Mouse (Mus musculus): Measurements from ENCODE around the gene Gm9195. TPM values are rescaled to one million over a fixed set of nuclear protein-coding genes. Genes with fewer than 3 reads are reported as not detected.

Gene Gm9195
- polyA plus RNA-seq (2015; fragmentation: Nextera tagmentation; extraction: Ambion mirVana), result not detected in 2 replicates

- no peak for ATAC-seq (ENCODE audit: borderline replicate concordance, extremely low read depth, low FRiP score, low TSS enrichment)
- 44% methylated on average over 5 of the region's 5 CpGs for WGBS
- Histone ChIP-seq H3K9ac (no peak within 1 kb of the TSS), H3K4me1 (no peaks in the 10 kb centered on the region), H3K27me3 (no peaks in the 10 kb centered on the region), H3K4me3 (no peak within 1 kb of the TSS), H3K27ac (no peak within 1 kb of the TSS), H3K36me3 (no peaks in the 10 kb centered on the region), H3K4me2 (no peak within 1 kb of the TSS), H3K9me3 (no peaks in the 10 kb centered on the region)
Observed at GRCm38 (mm10) chr14:72491738-72492137, at the start of gene Gm9195. Gm9195 (minus strand) TSS chr14:72491838.

GRCm38 (mm10) chr14:72536392-72537017 lies 44.9 kb upstream of the Gm9195 start:
- Histone ChIP-seq H3K9me3 (no peaks in the 10 kb centered on the region), H3K36me3 (peaks cover 15% of the 10 kb centered on the region; the same call in 1 of the 2 replicates), H3K4me2 (no peak overlapping the region), H3K9ac (no peak overlapping the region), H3K27me3 (peaks cover 17% of the 10 kb centered on the region), H3K4me1 (peaks cover 12% of the 10 kb centered on the region), H3K27ac (no peak overlapping the region), H3K4me3 (no peak overlapping the region)
- WGBS, result 87% methylated on average over 5 of the region's 5 CpGs
- ATAC-seq (ENCODE audit: borderline replicate concordance, extremely low read depth, low FRiP score, low TSS enrichment), result no peak; the same call in 1 of the 2 replicates

- Histone ChIP-seq H3K27me3 (peaks cover 38% of the 10 kb centered on the region), H3K9ac (no peak overlapping the region), H3K4me2 (no peak overlapping the region), H3K27ac (no peak overlapping the region), H3K4me1 (peaks cover 12% of the 10 kb centered on the region), H3K9me3 (no peaks in the 10 kb centered on the region), H3K36me3 (0 out of 2 replicates have a peak, but pooled peaks cover 1% of the 10 kb centered on the region), H3K4me3 (no peak overlapping the region)
- no peak for ATAC-seq (ENCODE audit: borderline replicate concordance, extremely low read depth, low FRiP score, low TSS enrichment)
- 58% methylated on average over 7 of the region's 7 CpGs for WGBS
Observed at GRCm38 (mm10) chr14:72533862-72534261, 42.2 kb upstream of the Gm9195 start.

- peak overlapping the region; percentile 8; the same call in 1 of the 2 replicates for H3K9ac ChIP-seq
- WGBS, result under 1% methylated on average over 54 of the region's 54 CpGs
Observed at GRCm38 (mm10) chr14:72532028-72532917, 40.6 kb upstream of the Gm9195 start.

GRCm38 (mm10) chr14:72527126-72527525 lies 35.5 kb upstream of the Gm9195 start:
- H3K9me3 ChIP-seq, result no peaks in the 10 kb centered on the region
- 58% methylated on average over 1 of the region's 1 CpGs for WGBS

More at GRCm38 (mm10) chr14:72532028-72532917, 40.6 kb upstream of the Gm9195 start:
- no peak overlapping the region for H3K27ac ChIP-seq
- ATAC-seq (ENCODE audit: borderline replicate concordance, extremely low read depth, low FRiP score, low TSS enrichment), result peak; percentile 53; the same call in 1 of the 2 replicates
- H3K4me3 ChIP-seq, result peak overlapping the region; percentile 38
- peaks cover 12% of the 10 kb centered on the region for H3K4me1 ChIP-seq
- H3K9me3 ChIP-seq, result no peaks in the 10 kb centered on the region
- H3K36me3 ChIP-seq, result no peaks in the 10 kb centered on the region
- H3K27me3 ChIP-seq, result peaks cover 38% of the 10 kb centered on the region
- peak overlapping the region; percentile 81 for H3K4me2 ChIP-seq

GRCm38 (mm10) chr14:72519561-72519960 lies 27.9 kb upstream of the Gm9195 start:
- Histone ChIP-seq H3K27ac (no peak overlapping the region), H3K4me1 (no peaks in the 10 kb centered on the region), H3K27me3 (no peaks in the 10 kb centered on the region), H3K9me3 (no peaks in the 10 kb centered on the region), H3K4me2 (no peak overlapping the region), H3K36me3 (no peaks in the 10 kb centered on the region), H3K9ac (no peak overlapping the region), H3K4me3 (no peak overlapping the region)
- ATAC-seq (ENCODE audit: borderline replicate concordance, extremely low read depth, low FRiP score, low TSS enrichment), result no peak
- 17% methylated on average over 2 of the region's 2 CpGs for WGBS

More at GRCm38 (mm10) chr14:72527126-72527525, 35.5 kb upstream of the Gm9195 start:
- H3K4me2 ChIP-seq, result no peak overlapping the region
- H3K36me3 ChIP-seq, result no peaks in the 10 kb centered on the region
- ATAC-seq (ENCODE audit: borderline replicate concordance, extremely low read depth, low FRiP score, low TSS enrichment), result no peak
- no peak overlapping the region for H3K27ac ChIP-seq
- peaks cover 5% of the 10 kb centered on the region for H3K4me1 ChIP-seq
- H3K27me3 ChIP-seq, result peaks cover 26% of the 10 kb centered on the region
- H3K4me3 ChIP-seq, result no peak overlapping the region
- no peak overlapping the region for H3K9ac ChIP-seq

GRCm38 (mm10) chr14:72518786-72519185 lies 27.1 kb upstream of the Gm9195 start:
- Histone ChIP-seq H3K4me1 (no peaks in the 10 kb centered on the region), H3K4me2 (no peak overlapping the region), H3K4me3 (no peak overlapping the region), H3K9me3 (no peaks in the 10 kb centered on the region), H3K27ac (no peak overlapping the region), H3K27me3 (no peaks in the 10 kb centered on the region), H3K9ac (no peak overlapping the region), H3K36me3 (no peaks in the 10 kb centered on the region)
- ATAC-seq (ENCODE audit: borderline replicate concordance, extremely low read depth, low FRiP score, low TSS enrichment), result no peak
- WGBS, result 65% methylated on average over 6 of the region's 6 CpGs

GRCm38 (mm10) chr14:72516376-72516775 lies 24.7 kb upstream of the Gm9195 start:
- Histone ChIP-seq H3K27ac (no peak overlapping the region), H3K36me3 (no peaks in the 10 kb centered on the region), H3K9me3 (no peaks in the 10 kb centered on the region), H3K27me3 (no peaks in the 10 kb centered on the region), H3K4me2 (no peak overlapping the region), H3K9ac (no peak overlapping the region), H3K4me1 (no peaks in the 10 kb centered on the region), H3K4me3 (no peak overlapping the region)
- WGBS, result 24% methylated on average over 5 of the region's 5 CpGs
- ATAC-seq (ENCODE audit: borderline replicate concordance, extremely low read depth, low FRiP score, low TSS enrichment), result no peak

- Histone ChIP-seq H3K4me3 (peak overlapping the region; percentile 34), H3K4me2 (peak overlapping the region; percentile 67), H3K9me3 (no peaks in the 10 kb centered on the region), H3K9ac (0 out of 2 replicates have a peak overlapping the region, but pooled peaks have one; percentile 15), H3K4me1 (peaks cover 7% of the 10 kb centered on the region; the same call in 1 of the 2 replicates), H3K27ac (peak overlapping the region; percentile 39), H3K36me3 (no peaks in the 10 kb centered on the region), H3K27me3 (no peaks in the 10 kb centered on the region)
- WGBS, result 7% methylated on average over 11 of the region's 11 CpGs
- ATAC-seq (ENCODE audit: borderline replicate concordance, extremely low read depth, low FRiP score, low TSS enrichment), result 0 out of 2 replicates have a peak, but pooled peaks have one; percentile 6
Observed at GRCm38 (mm10) chr14:72506723-72507420, 15.2 kb upstream of the Gm9195 start.

GRCm38 (mm10) chr14:72506018-72506722 lies 14.5 kb upstream of the Gm9195 start:
- peak; percentile 80; the same call in 1 of the 2 replicates for ATAC-seq (ENCODE audit: borderline replicate concordance, extremely low read depth, low FRiP score, low TSS enrichment)
- 8% methylated on average over 12 of the region's 12 CpGs for WGBS

GRCm38 (mm10) chr14:72504985-72505384 lies 13.3 kb upstream of the Gm9195 start:
- Histone ChIP-seq H3K9ac (no peak overlapping the region), H3K4me3 (no peak overlapping the region), H3K27me3 (no peaks in the 10 kb centered on the region), H3K4me2 (no peak overlapping the region), H3K36me3 (no peaks in the 10 kb centered on the region), H3K27ac (no peak overlapping the region), H3K9me3 (no peaks in the 10 kb centered on the region), H3K4me1 (peaks cover 7% of the 10 kb centered on the region; the same call in 1 of the 2 replicates)
- no peak for ATAC-seq (ENCODE audit: borderline replicate concordance, extremely low read depth, low FRiP score, low TSS enrichment)
- 79% methylated on average over 1 of the region's 1 CpGs for WGBS

More at GRCm38 (mm10) chr14:72506018-72506722, 14.5 kb upstream of the Gm9195 start:
- Histone ChIP-seq H3K9ac (peak overlapping the region; percentile 15; the same call in 1 of the 2 replicates), H3K36me3 (no peaks in the 10 kb centered on the region), H3K27me3 (no peaks in the 10 kb centered on the region), H3K9me3 (no peaks in the 10 kb centered on the region), H3K4me2 (peak overlapping the region; percentile 67), H3K27ac (peak overlapping the region; percentile 39), H3K4me1 (peaks cover 7% of the 10 kb centered on the region; the same call in 1 of the 2 replicates), H3K4me3 (peak overlapping the region; percentile 34)

Measured in lung, embryonic 15.5 days (tissue).